21 mouse cellular contexts compared by ENCODE assay signal in the genomic region with DNA sequence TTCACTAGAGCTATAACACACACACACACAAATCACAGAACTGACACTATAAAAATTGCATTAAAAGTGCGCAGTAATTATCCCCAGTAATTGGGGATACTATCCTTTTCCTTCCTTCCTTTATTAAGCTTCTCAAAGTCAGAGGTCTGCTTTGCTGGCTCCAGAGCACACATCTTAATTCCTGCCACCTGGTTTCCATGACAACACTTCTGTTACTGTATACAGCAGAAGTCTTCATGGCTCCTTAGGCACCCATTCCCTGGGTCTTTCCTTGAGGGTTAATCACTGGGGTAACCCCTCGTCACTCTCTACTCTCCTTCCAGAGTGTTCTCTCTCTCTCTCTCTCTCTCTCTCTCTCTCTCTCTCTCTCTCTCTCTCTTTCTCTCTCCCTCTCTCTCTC.
DNase-seq lines count a peak whose midpoint lies in the region; ATAC-seq lines count a peak whose summit lies in the region.
"Had no signal": no experiment of that assay in that cellular context is flagged by ENCODE, and none has a peak within 500 bp of the region (broad histone marks: within the 10 kb centered on the region; RNA-seq: fewer than 3 reads in every experiment).

No protein-coding gene starts in this region.

- no peaks in the 10 kb centered on the region for H3K27me3 ChIP-seq in hindbrain, embryonic 16.5 days (replicated peaks; ENCODE audit: control insufficient read depth, insufficient read depth, low read length)
- no peaks in the 10 kb centered on the region for H3K27me3 ChIP-seq in hindbrain, embryonic 13.5 days
- H3K27me3 ChIP-seq in neural tube, embryonic 14.5 days (ENCODE audit: control insufficient read depth, insufficient read depth, low read length): no peaks in the 10 kb centered on the region
- H3K27me3 ChIP-seq: embryonic facial prominence, embryonic 12.5 days; lung, embryonic 15.5 days; neural tube, embryonic 12.5 days had no signal

- no peaks in the 10 kb centered on the region for H3K9me3 ChIP-seq in hindbrain, embryonic 16.5 days (ENCODE audit: control insufficient read depth, low read length)
- no peaks in the 10 kb centered on the region for H3K9me3 ChIP-seq in hindbrain, embryonic 13.5 days
- no peaks in the 10 kb centered on the region for H3K9me3 ChIP-seq in neural tube, embryonic 14.5 days (ENCODE audit: control insufficient read depth, low read length)
- H3K9me3 ChIP-seq: embryonic facial prominence, embryonic 12.5 days; lung, embryonic 15.5 days; neural tube, embryonic 12.5 days had no signal

- no peak overlapping the region for H3K9ac ChIP-seq in hindbrain, embryonic 16.5 days (ENCODE audit: low read depth, low read length)
- no peak overlapping the region for H3K9ac ChIP-seq in hindbrain, embryonic 13.5 days
- no peak overlapping the region for H3K9ac ChIP-seq in neural tube, embryonic 14.5 days (replicated peaks; ENCODE audit: low read depth, low read length)
- H3K9ac ChIP-seq: embryonic facial prominence, embryonic 12.5 days; liver, embryonic 14.5 days; lung, embryonic 15.5 days; neural tube, embryonic 12.5 days had no signal

- DNase-seq in neural tube, embryonic 10.5 days (ENCODE audit: extremely low spot score, low spot score): no peak
- peak; percentile 41 for DNase-seq in hindlimb bud, embryonic 11.5 days (ENCODE audit: extremely low spot score, low read depth, low spot score)
- no peak for DNase-seq in lung, postnatal 14 days
- no peak for DNase-seq in cerebellum, adult 11 months
- DNase-seq: adrenal gland, adult 2 months; cerebellum, adult 9-11 months; gastrocnemius, postnatal 10 days; heart, adult 18-20 months; heart, postnatal 36 days; kidney, adult 8-10 months; kidney, postnatal 36 days; layer of hippocampus, adult 9-11 months; thymus, postnatal 14 days had no signal

- H3K4me2 ChIP-seq in hindbrain, embryonic 16.5 days (ENCODE audit: low read length): no peak overlapping the region
- H3K4me2 ChIP-seq in hindbrain, embryonic 13.5 days: no peak overlapping the region
- H3K4me2 ChIP-seq in neural tube, embryonic 14.5 days (ENCODE audit: low read depth, low read length): no peak overlapping the region
- H3K4me2 ChIP-seq: embryonic facial prominence, embryonic 12.5 days; lung, embryonic 15.5 days; neural tube, embryonic 12.5 days had no signal

- no peak overlapping the region for H3K27ac ChIP-seq in hindbrain, embryonic 16.5 days (ENCODE audit: low read depth, low read length)
- H3K27ac ChIP-seq in hindbrain, embryonic 13.5 days: no peak overlapping the region
- H3K27ac ChIP-seq in neural tube, embryonic 14.5 days (ENCODE audit: low read depth, low read length): no peak overlapping the region
- H3K27ac ChIP-seq: embryonic facial prominence, embryonic 12.5 days; left cerebral cortex, adult 2 months; liver, embryonic 14.5 days; lung, embryonic 15.5 days; neural tube, embryonic 12.5 days had no signal

- peak; percentile 85 for ATAC-seq in hindbrain, embryonic 16.5 days
- ATAC-seq in hindbrain, embryonic 13.5 days (ENCODE audit: low FRiP score): no peak
- peak; percentile 60; the same call in 1 of the 2 replicates for ATAC-seq in neural tube, embryonic 14.5 days (ENCODE audit: low read depth)

- no peaks in the 10 kb centered on the region for H3K4me1 ChIP-seq in hindbrain, embryonic 16.5 days (ENCODE audit: control insufficient read depth, insufficient read depth, low read depth, low read length)
- H3K4me1 ChIP-seq in hindbrain, embryonic 13.5 days (replicated peaks): no peaks in the 10 kb centered on the region
- no peaks in the 10 kb centered on the region for H3K4me1 ChIP-seq in neural tube, embryonic 14.5 days (ENCODE audit: control insufficient read depth, insufficient read depth, low read length)
- H3K4me1 ChIP-seq: embryonic facial prominence, embryonic 12.5 days; lung, embryonic 15.5 days; neural tube, embryonic 12.5 days had no signal

- no peaks in the 10 kb centered on the region for H3K36me3 ChIP-seq in hindbrain, embryonic 16.5 days (ENCODE audit: control insufficient read depth, insufficient read depth, low read length)
- no peaks in the 10 kb centered on the region for H3K36me3 ChIP-seq in hindbrain, embryonic 13.5 days
- no peaks in the 10 kb centered on the region for H3K36me3 ChIP-seq in neural tube, embryonic 14.5 days (ENCODE audit: control insufficient read depth, insufficient read depth, low read length)
- H3K36me3 ChIP-seq: embryonic facial prominence, embryonic 12.5 days; lung, embryonic 15.5 days; neural tube, embryonic 12.5 days had no signal

- 64% methylated on average over 2 of the region's 2 CpGs for WGBS in hindbrain, embryonic 16.5 days
- WGBS in hindbrain, embryonic 13.5 days: 62% methylated on average over 2 of the region's 2 CpGs
- WGBS in neural tube, embryonic 14.5 days: 54% methylated on average over 2 of the region's 2 CpGs

- no peak overlapping the region for H3K4me3 ChIP-seq in hindbrain, embryonic 16.5 days (ENCODE audit: low read length)
- H3K4me3 ChIP-seq in hindbrain, embryonic 13.5 days: no peak overlapping the region
- no peak overlapping the region for H3K4me3 ChIP-seq in neural tube, embryonic 14.5 days (ENCODE audit: low read depth, low read length)
- H3K4me3 ChIP-seq: embryonic facial prominence, embryonic 12.5 days; left cerebral cortex, adult 2 months; lung, embryonic 15.5 days; neural tube, embryonic 12.5 days had no signal
